Mouse (Mus musculus) kidney, postnatal 4 days (tissue): ENCODE results near the gene Rfx5.
A peak's percentile ranks its signal among the peaks of the same experiment; 100 is the strongest.
"Not testable (repeated sequence)": the region's sequence is repeated elsewhere in the genome, so short reads cannot be mapped to it uniquely, and the experiment has no call there.

ENCODE experiments used
- DNase-seq, 2 experiments: peaks; one replicate each; pipeline ENCODE4 v3.0.0; 2021; ENCODE audit warnings: mixed read lengths in 2 of 2

The Rfx5 gene

DNA sequence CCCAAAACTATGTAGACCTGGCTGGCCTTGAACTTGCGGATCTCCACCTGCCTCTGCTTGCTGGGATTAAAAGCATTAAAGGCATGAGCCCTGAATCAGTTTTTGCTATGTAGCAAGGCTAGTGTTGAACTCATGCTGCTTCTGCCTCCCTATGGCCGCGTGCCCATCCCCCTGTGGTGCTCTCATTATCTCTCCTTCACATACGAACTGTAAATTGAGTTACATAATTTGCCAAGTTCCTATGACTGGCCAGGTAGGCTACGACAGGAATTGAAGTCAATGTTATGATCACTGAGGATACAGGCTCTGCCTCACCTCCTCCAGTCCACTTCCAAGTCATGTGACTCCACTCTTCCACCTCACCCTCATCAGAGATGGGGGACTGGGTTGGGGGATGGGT lies 17.7 kb upstream of the Rfx5 start:
- not testable (repeated sequence) for DNase-seq

DNA sequence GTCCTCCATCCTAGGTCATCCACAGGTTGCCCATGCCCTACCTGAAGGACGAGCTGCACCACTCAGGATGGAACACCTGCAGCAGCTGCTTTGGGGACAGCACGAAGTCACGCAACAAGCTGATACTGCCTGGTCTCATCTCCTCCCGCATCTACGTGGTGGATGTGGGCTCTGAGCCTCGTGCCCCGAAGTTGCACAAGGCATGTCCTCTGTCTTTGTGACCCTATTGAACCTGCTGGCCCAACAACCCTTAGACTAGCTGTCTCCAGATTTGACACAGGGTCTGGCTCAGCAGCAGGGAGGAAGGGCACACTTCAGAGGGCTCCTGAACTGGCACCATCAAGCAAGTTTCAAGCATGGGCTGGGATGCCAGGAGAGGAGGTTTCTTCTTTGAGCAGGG lies 16.7 kb upstream of the Rfx5 start:
- DNase-seq, result not testable (repeated sequence)

- DNase-seq, result peak in 1 of 2 experiments; percentile 55
Measured at GRCm38 (mm10) chr3:94940033-94940432, 13.8 kb upstream of the Rfx5 start.

- not testable (repeated sequence) for DNase-seq
Measured at GRCm38 (mm10) chr3:94942211-94942967, 11.5 kb upstream of the Rfx5 start.

GRCm38 (mm10) chr3:94943706-94944105 lies 10.2 kb upstream of the Rfx5 start:
- peak; percentile 40 to 60 for DNase-seq

DNA sequence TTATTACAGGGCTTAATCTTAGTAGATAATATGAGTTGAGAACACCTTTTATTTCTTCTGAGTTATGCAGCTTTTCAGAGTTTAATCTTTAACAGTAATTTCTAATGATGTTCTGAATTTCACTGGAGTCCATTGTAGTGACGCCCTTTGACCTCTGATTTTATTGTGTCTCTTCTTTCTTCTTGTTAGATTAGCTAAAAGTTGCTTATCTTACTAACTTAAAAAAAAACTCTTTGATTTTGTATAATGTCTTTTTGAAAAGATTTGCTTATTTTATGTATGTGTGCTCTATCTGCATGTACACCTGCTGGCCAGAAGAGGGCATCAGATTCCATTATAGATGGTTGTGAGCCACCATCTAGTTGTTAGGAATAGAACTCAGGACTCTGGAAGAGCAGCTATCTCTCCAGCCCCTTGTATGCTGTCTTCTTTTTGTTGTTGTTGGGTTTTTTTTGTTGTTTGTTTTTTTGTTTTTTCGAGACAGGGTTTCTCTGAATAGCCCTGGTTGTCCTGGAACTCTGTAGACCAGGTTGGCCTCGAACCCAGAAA lies 5.7 kb upstream of the Rfx5 start:
- DNase-seq, result no peak

DNA sequence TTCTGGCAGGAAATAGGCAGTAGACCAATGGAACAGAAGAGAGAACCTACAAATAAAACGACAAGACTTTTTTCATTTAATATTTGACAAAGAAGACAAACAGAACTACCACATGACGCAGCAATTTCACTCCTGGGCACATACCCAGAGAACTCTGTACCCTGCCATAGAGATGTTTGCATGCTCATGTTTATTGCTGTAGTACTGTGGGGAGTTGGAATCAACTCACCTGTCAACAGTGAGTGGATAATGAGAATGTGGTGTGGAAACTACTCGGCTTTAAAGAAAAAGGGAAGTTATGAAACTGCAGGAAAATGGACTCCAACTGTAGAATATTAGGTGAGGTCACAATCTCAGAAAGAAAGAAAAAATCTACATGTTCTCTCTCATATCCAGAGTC lies 4.2 kb upstream of the Rfx5 start:
- no peak for DNase-seq

GRCm38 (mm10) chr3:94952806-94953205 lies 1.1 kb upstream of the Rfx5 start:
- peak; percentile 56 to 74 for DNase-seq

- no peak for DNase-seq
Measured at GRCm38 (mm10) chr3:94953384-94953763, 501 bp upstream of the Rfx5 start.

DNA sequence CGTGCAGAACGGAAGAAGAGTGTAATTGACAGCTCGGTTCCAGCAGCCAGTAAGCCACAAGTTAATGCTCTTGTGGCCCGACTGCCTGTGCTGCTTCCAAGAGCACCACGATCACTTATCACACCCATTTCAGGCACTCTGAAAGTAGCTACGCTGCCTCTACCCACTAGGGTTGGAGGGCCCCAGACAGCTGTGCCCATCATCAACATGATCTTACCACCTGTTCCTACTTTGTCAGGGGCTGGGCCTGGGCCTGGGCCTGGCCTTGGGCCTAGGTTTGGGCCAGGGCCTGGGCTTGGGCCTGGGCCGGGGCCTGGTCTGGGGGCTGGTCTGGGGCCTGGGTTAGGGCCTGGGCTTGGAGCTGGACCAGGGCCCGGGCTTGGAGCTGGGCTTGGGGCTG lies 4.4 kb downstream of the Rfx5 start:
- DNase-seq, result no peak

DNA sequence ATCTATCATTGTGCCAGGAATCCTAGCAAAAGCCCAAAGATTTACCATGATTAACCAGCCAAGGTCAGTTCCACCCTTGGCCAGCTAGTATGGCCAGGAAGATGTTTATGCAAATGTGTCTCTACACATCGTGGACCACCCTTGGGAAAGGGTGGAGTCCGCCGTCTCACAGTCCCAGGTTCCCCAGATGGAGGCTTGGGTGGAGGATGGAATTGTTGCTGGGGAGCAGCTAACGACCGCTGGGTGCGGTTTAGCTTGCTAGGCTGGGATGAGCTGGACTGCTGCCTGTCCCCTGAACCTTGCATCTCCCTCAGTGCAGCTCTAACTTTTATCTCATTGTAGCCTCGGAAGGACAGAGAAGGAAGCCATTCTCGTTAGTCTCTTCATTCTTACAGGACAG lies 6.0 kb downstream of the Rfx5 start:
- DNase-seq, result no peak

GRCm38 (mm10) chr3:94960322-94960721 lies 6.4 kb downstream of the Rfx5 start:
- no peak for DNase-seq

DNA sequence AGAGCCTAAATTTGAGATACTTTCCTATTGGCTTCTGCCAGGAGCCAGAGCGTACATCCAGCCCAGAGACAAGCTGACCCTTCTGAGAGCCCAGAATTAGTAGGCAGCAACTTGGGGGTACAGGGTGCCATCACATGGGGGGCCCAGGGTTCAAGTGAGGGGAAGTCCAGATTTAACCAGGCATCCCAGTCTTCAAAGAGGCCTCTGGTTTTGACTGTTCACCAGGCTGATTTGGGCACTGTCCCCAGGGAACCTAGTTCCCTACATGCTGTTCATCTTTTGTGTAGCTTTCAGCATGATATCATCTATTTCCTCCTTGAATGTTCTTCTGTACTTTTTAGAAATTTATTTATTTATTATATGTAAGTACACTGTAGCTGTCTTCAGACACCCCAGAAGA lies 11.1 kb downstream of the Rfx5 start:
- DNase-seq, result no peak

- no peak for DNase-seq
Measured at GRCm38 (mm10) chr3:94965878-94966277, 12.0 kb downstream of the Rfx5 start.

DNA sequence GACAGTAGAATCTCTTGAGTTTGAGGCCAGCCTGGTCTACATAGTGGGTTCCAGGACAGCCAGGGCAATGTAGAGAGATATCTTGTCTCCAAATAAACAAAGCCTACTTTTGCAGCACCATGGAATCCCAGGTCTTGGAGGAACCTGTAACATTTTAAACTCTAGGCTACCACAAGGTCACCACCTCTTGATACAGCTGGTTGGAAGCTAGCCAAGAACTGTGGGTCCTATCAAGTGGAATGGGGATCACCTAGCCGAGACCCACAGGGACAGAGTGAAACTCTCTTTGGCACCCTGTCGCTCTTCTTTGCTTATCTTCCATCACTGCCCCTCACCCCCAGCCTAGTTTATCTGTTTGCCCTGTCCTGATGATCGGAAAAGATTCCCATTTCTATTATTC lies 18.7 kb downstream of the Rfx5 start:
- DNase-seq, result no peak

GRCm38 (mm10) chr3:94973620-94974019 lies 19.7 kb downstream of the Rfx5 start:
- no peak for DNase-seq

GRCm38 (mm10) chr3:94974026-94974527 lies 20.2 kb downstream of the Rfx5 start:
- DNase-seq, result no peak

DNA sequence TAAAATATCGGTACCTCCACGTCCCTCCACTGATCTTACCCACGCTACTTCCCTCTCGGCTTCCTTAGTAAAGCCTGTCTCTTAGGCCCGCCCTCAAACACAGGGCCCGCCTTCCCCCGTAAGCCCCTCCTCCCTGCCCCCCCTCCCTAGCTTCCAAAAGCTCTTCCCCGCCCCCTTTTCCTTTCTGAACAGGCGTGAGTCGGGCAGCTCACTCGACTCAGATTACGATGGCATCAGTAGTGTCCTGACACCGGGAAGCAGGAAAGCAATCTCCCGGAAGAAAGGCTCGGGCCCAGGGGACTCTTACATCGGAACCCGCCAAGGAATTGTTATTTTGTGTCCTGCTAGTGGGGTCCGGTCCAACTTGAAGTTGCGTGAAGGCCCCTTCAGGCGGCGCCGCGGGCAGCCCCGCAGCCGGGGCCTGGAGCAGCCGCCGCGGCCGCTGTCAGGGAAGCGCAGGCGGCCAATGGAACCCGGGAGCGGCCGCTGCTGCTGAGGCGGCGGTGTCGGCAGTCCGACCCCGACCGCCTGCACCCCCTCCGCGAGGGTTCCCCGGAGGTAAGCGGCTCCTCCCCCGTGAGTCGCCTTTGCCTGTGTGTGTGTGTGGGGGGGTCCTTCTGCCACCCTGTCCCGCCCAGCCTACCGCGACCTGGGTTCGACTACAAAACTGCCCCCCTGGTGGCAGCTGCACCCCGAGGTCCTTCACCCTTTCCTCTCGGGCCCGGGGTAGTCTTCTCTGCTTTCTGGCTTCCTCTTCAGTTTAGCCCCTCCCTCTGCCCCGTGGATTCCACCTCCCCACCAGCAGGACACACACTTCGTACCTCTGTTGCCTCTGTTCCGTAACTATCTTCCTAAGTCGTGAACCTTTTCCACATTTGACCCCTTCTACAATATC lies 20.9 kb downstream of the Rfx5 start, which contains the start of gene Pi4kb:
TSS of gene Pi4kb (plus strand) at position 204 of the 895 bp plus-strand sequence.
- DNase-seq, result peak; percentile 90 to 92

DNA sequence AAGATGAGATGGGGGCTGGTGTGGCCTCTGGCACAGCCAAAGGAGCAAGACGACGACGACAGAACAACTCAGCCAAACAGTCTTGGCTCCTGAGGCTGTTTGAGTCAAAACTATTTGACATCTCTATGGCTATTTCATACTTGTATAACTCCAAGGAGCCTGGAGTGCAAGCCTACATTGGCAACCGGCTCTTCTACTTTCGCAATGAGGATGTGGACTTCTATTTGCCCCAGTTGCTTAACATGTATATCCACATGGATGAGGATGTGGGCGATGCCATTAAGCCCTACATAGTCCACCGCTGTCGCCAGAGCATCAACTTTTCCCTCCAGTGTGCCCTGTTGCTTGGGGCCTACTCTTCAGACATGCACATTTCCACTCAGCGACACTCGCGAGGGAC lies 30.4 kb downstream of the Rfx5 start:
- no peak for DNase-seq

DNA sequence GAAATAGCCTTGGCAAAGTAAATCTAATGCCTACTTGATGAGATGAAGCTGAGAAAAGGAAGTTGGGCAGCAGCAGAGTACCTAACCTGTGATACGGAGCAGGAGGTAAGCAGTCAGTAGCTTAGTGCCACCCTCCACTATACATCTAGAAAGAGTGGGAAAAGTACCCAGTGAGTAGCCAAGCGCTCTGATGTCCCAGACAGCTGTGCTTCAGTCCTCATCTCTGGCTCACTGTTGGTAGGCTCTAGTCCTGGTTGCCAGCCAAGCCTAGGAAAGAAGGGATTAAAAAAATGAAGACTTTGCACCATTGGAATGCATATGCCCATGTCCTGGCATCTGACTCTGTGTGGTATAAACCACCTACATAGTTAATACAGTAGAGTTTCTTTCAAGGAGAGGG lies 31.6 kb downstream of the Rfx5 start:
- no peak for DNase-seq

- DNase-seq, result peak; percentile 49 to 55
Measured at GRCm38 (mm10) chr3:94987578-94987977, 33.7 kb downstream of the Rfx5 start.

- peak; percentile 24 to 38 for DNase-seq
Measured at GRCm38 (mm10) chr3:94989159-94989761, 35.4 kb downstream of the Rfx5 start.

DNA sequence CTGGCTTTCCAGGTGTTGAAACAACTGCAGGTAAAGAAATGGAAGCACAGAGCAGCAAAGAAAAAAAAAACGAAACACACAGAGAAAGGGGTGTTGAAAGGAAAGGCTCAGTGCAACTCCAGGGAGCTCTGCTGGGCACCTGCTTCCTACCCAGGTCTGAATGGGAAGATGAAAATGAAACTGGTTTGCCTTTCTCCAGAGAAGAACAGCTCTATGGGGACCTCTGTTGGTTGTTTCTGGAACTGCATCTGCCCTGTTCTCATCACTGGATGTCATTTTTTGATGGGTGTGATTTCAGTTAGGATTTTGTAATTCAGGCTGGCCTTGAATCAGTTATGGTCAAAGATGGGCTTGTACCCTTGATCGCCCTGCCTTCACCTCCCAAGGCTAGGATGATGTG lies 43.1 kb downstream of the Rfx5 start:
- peak; percentile 88 for DNase-seq
